Mouse (Mus musculus) liver, adult (tissue): ENCODE measurements around the gene Arhgap29.

Experiments
- GATA4 ChIP-seq: IDR thresholded peaks from 2 replicates; pipeline ENCODE4 v1.6.1; 2014; ENCODE audit warnings: mild to moderate bottlenecking, low read length; ENCODE audit not compliant: insufficient replicate concordance

Gene Arhgap29

GRCm38 (mm10) chr3:122064556-122065410 is 112.4 kb downstream of the Arhgap29 start:
- TF ChIP-seq GATA4, result no peak
